Mouse (Mus musculus) CD4-positive, CD25-positive, alpha-beta regulatory T cell, adult 2 months (primary cell): Measurements from ENCODE around the gene Igf2bp2.

Source experiments
- DNase-seq: peaks from one replicate; pipeline ENCODE4 v3.0.0-alpha.2; 2012; ENCODE audit warnings: low read depth, low spot score

The Igf2bp2 gene

DNA sequence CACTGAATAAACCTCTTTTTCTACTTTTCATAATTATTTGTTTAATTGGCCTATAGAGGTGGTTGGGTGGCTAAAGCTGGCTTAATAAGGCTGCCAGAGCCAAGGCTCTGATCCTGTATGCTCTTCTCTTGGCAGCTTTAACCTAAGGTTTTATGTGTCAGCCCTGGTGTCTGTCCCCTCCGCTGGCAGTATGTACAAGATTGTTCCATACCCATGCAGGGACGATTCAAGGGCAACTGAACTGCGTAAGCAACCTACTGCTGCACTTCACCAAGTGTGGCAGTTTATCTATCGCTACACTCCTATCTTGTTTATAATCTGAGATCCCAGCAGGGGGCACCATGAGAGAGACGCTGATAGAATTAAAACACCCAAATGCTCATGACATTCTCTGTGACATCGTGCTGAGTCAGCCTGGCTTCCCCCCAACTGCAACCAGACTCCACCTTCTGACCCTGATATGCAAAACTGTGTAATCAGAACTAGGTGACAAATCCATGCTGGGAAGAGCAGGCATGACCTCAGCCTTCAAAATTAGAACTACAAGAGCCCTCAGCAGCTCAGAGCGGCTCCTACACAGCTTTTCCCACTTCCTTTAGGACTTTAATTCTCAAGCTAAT lies 55.1 kb downstream of the Igf2bp2 start:
- DNase-seq = peak; percentile 21

DNA sequence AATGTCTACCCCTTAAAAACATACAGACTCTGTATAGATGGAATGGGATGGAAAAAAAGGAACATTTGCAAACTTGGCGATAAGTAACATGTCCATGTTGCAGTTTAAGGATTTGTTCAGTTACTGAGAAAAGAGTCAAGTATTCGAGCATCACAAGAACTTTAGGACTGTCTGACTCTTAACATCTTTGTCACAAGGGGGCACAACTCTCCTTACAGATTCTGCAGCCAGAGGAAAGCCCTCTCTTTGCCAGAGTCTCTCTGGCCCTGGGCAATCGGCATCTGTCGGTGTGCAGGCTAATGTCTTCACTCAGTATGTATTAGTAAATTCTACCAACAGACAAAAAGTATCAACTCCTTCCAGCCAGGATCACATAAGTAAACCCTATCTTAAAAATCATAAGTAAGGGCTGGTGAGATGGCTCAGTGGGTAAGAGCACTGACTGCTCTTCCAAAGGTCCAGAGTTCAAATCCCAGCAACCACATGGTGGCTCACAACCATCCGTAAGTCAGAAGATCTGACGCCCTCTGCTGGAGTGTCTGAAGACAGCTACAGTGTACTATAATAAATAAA lies 57.0 kb downstream of the Igf2bp2 start:
- DNase-seq = peak; percentile 22

- DNase-seq = no peak
Measured at GRCm38 (mm10) chr16:22100067-22100466, 63.0 kb downstream of the Igf2bp2 start.

GRCm38 (mm10) chr16:22097659-22098058 lies 65.4 kb downstream of the Igf2bp2 start:
- no peak for DNase-seq

DNA sequence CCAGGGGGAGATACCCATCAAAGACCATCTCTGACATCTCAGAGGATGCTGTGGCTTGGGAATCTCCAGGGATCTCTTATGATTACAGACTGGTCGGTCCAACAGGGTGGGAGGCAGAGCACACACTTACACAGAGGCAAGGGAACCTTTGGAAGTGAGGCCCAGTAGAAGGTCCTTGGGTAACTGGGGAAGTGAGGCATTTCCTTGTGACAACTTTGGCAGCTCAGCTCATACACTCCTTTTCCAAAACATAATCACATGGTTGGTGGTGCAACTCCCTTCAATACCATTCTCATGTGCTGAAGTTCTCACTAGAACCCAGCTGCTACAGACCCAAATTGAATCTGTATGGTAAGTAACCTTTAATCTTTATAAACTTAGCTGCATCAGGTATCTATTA lies 67.3 kb downstream of the Igf2bp2 start:
- DNase-seq = no peak

DNA sequence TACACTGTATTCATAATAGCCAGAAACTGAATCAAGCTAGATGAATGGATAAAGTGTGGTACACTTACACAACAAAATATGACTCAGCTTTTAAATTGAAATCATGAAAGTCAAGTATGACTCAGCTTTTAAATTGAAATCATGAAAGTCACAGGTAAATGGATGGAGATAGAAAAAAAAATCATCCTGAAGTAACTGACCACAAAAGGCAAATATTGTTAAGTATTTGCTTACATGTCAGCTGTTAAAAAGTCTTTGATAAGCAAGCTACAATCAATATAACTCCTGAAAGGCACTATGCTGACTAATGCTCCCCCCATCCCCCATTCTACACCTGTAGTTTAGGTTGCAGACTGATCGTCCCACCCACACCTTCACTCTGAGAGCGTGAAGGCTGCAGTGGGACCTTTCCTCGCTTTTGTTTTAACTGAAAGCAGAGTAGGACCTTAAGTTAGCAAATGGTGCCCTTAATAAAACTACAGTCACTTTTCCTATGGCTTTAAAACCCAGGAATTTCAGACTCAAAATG lies 71.8 kb downstream of the Igf2bp2 start:
- DNase-seq = no peak

DNA sequence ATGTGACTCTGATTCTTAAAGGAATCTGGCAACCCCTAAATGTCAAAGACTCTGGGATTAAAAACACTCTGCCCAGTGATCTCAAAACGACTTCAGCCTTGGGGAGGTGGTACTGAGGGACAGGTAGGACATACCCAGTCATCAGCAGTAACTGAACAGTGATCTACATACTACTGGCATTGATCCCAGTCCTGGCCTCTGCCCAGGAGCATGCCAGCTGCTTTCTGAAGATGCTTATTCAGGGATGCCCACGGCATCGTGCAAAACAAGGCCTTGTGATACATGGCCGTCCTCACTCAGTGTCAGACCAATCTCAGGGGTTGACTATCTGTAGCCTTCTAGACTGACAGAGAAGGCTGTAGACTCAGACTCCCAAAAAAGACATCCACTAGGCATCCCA lies 77.7 kb downstream of the Igf2bp2 start:
- DNase-seq = no peak

- no peak for DNase-seq
Measured at GRCm38 (mm10) chr16:22080125-22080710, 82.9 kb downstream of the Igf2bp2 start.

- DNase-seq = no peak
Measured at GRCm38 (mm10) chr16:22076620-22076941, 86.5 kb downstream of the Igf2bp2 start.

DNA sequence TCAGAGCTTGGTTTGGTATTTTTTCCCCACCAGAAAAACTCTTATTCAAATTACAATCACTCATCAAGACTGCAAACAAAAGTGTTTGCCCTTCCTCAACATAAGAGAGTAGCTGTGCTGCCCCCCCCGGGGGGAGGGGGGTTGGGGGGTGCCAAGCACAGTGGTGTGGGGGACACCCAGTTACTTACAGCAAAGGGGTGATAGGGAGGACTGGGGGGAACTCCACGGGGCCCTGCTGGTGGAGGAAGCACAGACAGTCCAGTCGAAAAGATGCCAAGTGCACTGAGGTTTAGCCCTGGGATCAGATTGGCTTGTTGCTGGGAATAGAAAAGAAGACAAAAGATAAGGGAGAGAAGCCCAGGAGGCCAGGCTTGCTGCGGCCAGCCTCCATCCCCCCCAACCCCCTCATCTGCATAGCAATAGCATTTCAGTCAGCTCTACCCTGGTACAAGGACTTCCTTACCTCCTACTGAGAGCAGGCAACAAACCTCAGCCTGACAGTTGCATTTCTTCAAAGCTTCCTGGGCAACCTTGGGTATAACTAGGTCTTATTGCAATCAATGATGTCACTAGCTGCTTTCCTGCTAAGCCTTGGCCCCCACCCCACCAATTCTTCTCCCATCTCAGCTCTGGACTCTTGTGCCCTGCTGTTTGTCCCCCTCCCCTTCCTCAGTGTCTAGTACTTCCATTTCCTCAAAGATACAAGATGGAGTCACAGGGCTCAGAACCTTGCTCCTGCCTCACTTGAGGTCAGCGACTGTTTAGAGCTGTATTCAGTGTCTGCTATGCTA lies 87.1 kb downstream of the Igf2bp2 start:
- no peak for DNase-seq

GRCm38 (mm10) chr16:22075067-22075466 lies 88.0 kb downstream of the Igf2bp2 start:
- peak; percentile 52 for DNase-seq

DNA sequence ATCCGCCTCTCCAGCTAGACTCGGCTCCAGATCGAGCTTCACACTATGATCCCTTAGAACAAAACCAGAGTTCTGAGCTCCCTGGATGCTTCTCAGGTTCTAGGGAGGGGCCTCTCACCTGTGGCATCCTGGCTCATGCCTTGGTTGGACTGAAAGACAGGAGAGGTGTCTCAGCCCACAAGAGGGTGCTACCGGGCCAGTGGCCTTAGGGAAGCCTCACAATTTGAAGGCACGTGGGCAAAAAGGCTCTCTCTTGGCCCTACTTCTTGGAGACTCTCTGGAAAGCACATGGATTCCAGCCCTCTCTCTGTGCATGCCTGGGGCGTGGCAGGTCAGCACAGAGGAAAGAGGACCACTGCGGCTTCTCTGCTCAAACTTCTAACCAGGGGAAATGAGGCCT lies 91.7 kb downstream of the Igf2bp2 start:
- no peak for DNase-seq

DNA sequence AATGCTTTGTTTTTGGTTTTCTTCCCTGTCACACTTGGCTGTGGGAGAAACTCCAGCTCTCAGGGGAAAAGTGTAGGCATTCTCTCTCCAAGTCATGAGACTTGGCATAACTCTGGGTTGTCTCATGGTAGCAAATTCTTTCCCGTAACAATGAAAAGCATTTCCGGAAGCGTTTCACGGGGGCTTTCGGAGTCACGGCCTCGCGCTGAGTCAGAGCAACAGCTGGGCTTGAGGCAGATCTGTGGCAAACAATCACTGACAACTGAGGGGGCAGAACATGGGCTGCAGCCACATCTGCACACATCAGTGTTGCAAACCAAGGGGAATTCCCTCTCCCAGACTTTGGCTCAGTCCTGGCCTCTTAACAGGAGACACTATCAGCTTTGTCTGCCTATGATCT lies 95.7 kb downstream of the Igf2bp2 start:
- no peak for DNase-seq

GRCm38 (mm10) chr16:22065536-22065935 lies 97.6 kb downstream of the Igf2bp2 start:
- DNase-seq = no peak

- DNase-seq = peak; percentile 18
Measured at GRCm38 (mm10) chr16:22062284-22062683, 100.8 kb downstream of the Igf2bp2 start.

- DNase-seq = peak; percentile 45
Measured at GRCm38 (mm10) chr16:22061555-22062160, 101.4 kb downstream of the Igf2bp2 start.

- no peak for DNase-seq
Measured at GRCm38 (mm10) chr16:22060416-22060815, 102.7 kb downstream of the Igf2bp2 start.

DNA sequence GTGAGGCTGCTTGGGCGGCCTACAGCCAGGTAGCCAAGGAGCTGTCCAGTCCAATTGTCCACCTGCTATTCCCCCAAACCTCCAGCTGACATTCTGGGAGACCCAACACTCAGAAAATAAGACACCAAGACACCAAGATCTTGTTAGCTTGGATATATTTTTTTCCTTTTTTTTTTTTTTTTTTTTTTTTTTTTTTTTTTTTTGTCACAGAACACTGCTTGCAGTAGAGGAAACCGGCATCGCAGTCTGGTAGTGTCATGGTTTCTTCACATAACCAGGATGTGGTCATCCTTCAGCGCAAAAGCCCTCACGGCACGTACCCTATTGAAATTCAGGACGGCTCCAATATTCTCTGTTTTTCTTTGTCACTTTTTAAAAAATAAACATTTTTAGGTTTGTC lies 104.2 kb downstream of the Igf2bp2 start:
- no peak for DNase-seq

GRCm38 (mm10) chr16:22057498-22057897 lies 105.6 kb downstream of the Igf2bp2 start:
- no peak for DNase-seq

GRCm38 (mm10) chr16:22053411-22053810 lies 109.7 kb downstream of the Igf2bp2 start:
- DNase-seq = no peak

- no peak for DNase-seq
Measured at GRCm38 (mm10) chr16:22046739-22047366, 116.2 kb downstream of the Igf2bp2 start.

DNA sequence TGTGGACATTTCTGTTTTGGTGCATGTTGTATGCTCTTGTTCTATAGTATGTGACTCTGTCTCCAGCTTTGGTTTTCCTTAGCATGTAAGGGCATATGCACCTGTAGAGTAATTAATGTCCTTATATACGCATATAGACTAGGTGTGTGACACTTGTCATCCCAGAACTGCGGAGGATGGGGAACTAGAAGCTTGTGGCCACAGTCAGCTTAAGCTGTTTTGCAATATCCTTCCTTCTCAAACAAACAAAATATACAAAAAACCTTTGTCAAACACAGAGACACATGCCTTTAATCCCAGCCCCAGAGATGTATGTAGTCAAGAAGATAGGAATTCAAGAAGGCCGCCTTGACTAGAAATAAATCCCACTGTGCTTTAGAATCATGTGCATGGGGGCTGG lies 117.2 kb downstream of the Igf2bp2 start:
- no peak for DNase-seq
